Mouse (Mus musculus): ENCODE data around the gene Unc119. TPM values are rescaled to one million over a fixed set of nuclear protein-coding genes. Genes with fewer than 3 reads are reported as not detected.

The Unc119 gene
- total RNA-seq, 1 experiment: 24.5 TPM

DNA sequence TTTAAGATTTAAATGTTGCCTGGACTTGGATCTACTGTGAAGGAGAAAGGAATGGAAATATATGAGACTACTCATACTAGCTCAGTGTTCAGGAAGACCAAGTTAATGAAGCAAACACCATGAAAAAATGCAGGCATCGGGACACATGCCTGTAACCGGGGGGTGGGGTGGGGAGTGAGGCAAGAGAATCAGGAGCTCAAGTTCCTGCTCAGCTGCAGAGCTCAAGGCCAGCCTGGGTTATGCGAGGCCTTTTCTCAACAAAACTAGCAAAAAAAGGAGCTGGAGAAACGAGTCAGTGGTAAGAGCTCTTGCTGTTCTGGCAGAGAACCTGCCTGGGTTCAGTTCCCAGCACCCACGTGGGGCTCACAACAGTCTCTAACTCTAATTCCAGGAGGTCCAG is 9.3 kb upstream of the Unc119 start:
- Histone ChIP-seq H3K4me1 (ENCODE audit: control insufficient read depth in 2 of 2, insufficient read depth in 2 of 2, low read length in 2 of 2, poor library complexity in 1 of 2) (peaks cover 2% of the 10 kb centered on the region in 2 experiments; a peak in 2 of 4 replicates), H3K9ac (ENCODE audit: insufficient read depth, low read depth, low read length, poor library complexity, severe bottlenecking) (no peak overlapping the region), H3K4me3 (ENCODE audit: insufficient read depth in 1 of 2, low read depth in 1 of 2, low read length in 2 of 2, poor library complexity in 1 of 2, severe bottlenecking in 1 of 2) (no peak overlapping the region), H3K9me3 (ENCODE audit: control insufficient read depth, insufficient read depth, low read depth, low read length) (no peaks in the 10 kb centered on the region), H3K27ac (ENCODE audit: insufficient read depth, low read depth, low read length, poor library complexity, severe bottlenecking) (no peak overlapping the region), H3K36me3 (ENCODE audit: control insufficient read depth, insufficient read depth, low read length, poor library complexity, severe bottlenecking) (peaks cover 25% of the 10 kb centered on the region)
- TF ChIP-seq ZC3H11A (IDR thresholded peaks at IDR 0.05; ENCODE audit: borderline replicate concordance, low read depth, low read length) (no peak), CHD2 (IDR thresholded peaks at IDR 0.05; ENCODE audit: low read depth, low read length) (no peak), MAFK (IDR thresholded peaks at IDR 0.05; ENCODE audit: insufficient read depth, low read depth, low read length) (no peak), HCFC1 (IDR thresholded peaks at IDR 0.05; ENCODE audit: borderline replicate concordance, insufficient read depth, low read length) (no peak), ZNF384 (IDR thresholded peaks at IDR 0.05; ENCODE audit: low read depth, low read length) (no peak)
- in situ Hi-C loops (cut with MboI; ENCODE audit: low sequenced_read_pairs in 2 of 2, unreplicated experiment in 2 of 2): no loop called here
- no peak for DNase-seq (ENCODE audit: low read depth, low spot score)

DNA sequence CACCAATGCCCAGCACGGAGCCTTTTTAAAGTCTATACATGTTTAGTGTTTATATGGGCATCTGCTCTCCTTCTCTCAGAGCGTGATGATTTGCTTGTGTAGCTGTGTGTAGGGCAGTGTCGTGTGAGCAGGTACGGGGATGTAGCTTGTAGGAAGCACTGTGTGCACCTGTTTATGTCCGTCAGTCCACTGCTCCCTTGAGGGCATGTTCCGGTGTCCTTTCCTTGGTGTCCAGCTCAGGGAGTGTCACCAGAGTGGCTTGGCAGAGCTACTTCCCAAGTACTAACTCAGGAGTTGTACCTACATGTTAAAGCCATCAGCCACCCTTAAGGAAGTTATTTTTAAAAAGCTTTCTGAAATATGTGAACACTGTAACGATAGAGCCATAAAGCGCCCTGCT is 6.2 kb upstream of the Unc119 start:
- H3K27ac ChIP-seq (ENCODE audit: insufficient read depth, low read depth, low read length, poor library complexity, severe bottlenecking): no peak overlapping the region
- no peaks in the 10 kb centered on the region for H3K9me3 ChIP-seq (ENCODE audit: control insufficient read depth, insufficient read depth, low read depth, low read length)
- no peak overlapping the region for H3K9ac ChIP-seq (ENCODE audit: insufficient read depth, low read depth, low read length, poor library complexity, severe bottlenecking)
- in situ Hi-C loops (cut with MboI; ENCODE audit: low sequenced_read_pairs in 2 of 2, unreplicated experiment in 2 of 2): no loop called here
- TF ChIP-seq CHD2 (IDR thresholded peaks at IDR 0.05; ENCODE audit: low read depth, low read length) (no peak), HCFC1 (IDR thresholded peaks at IDR 0.05; ENCODE audit: borderline replicate concordance, insufficient read depth, low read length) (no peak), MAFK (IDR thresholded peaks at IDR 0.05; ENCODE audit: insufficient read depth, low read depth, low read length) (no peak), ZNF384 (IDR thresholded peaks at IDR 0.05; ENCODE audit: low read depth, low read length) (no peak), ZC3H11A (IDR thresholded peaks at IDR 0.05; ENCODE audit: borderline replicate concordance, low read depth, low read length) (no peak)
- no peak for DNase-seq (ENCODE audit: low read depth, low spot score)
- peaks cover 0 to 4% of the 10 kb centered on the region in 2 experiments; a peak in 1 of 4 replicates for H3K4me1 ChIP-seq (ENCODE audit: control insufficient read depth in 2 of 2, insufficient read depth in 2 of 2, low read length in 2 of 2, poor library complexity in 1 of 2)
- H3K4me3 ChIP-seq (ENCODE audit: insufficient read depth in 1 of 2, low read depth in 1 of 2, low read length in 2 of 2, poor library complexity in 1 of 2, severe bottlenecking in 1 of 2): no peak overlapping the region
- peaks cover 39% of the 10 kb centered on the region for H3K36me3 ChIP-seq (ENCODE audit: control insufficient read depth, insufficient read depth, low read length, poor library complexity, severe bottlenecking)

DNA sequence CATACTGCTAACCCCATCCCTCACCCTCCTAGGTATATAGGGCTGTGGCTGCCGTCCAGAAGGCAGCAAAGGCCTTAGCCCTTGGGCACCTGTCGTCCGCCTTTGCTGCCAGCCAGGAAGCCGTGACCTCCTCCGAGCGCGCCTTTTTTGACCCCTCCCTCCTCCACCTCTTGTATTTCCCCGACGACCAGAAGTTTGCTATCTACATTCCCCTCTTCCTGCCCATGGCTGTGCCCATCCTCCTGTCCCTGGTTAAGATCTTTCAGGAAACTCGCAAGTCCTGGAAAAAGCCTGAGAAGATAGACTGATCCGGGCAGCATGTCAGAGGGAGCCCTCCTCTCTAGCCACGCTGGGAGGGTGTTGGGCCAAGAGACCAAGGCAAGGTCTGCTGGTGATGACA is 1.6 kb upstream of the Unc119 start:
- Histone ChIP-seq H3K9me3 (ENCODE audit: control insufficient read depth, insufficient read depth, low read depth, low read length) (no peaks in the 10 kb centered on the region), H3K4me1 (ENCODE audit: control insufficient read depth in 2 of 2, insufficient read depth in 2 of 2, low read length in 2 of 2, poor library complexity in 1 of 2) (peaks cover 2 to 13% of the 10 kb centered on the region in 2 experiments; a peak in 2 of 4 replicates)
- TF ChIP-seq HCFC1 (IDR thresholded peaks at IDR 0.05; ENCODE audit: borderline replicate concordance, insufficient read depth, low read length): no peak
- no peak for TF ChIP-seq MAFK (IDR thresholded peaks at IDR 0.05; ENCODE audit: insufficient read depth, low read depth, low read length)
- TF ChIP-seq ZC3H11A (IDR thresholded peaks at IDR 0.05; ENCODE audit: borderline replicate concordance, low read depth, low read length): no peak
- no peak for TF ChIP-seq CHD2 (IDR thresholded peaks at IDR 0.05; ENCODE audit: low read depth, low read length)
- no peak for TF ChIP-seq ZNF384 (IDR thresholded peaks at IDR 0.05; ENCODE audit: low read depth, low read length)

DNA sequence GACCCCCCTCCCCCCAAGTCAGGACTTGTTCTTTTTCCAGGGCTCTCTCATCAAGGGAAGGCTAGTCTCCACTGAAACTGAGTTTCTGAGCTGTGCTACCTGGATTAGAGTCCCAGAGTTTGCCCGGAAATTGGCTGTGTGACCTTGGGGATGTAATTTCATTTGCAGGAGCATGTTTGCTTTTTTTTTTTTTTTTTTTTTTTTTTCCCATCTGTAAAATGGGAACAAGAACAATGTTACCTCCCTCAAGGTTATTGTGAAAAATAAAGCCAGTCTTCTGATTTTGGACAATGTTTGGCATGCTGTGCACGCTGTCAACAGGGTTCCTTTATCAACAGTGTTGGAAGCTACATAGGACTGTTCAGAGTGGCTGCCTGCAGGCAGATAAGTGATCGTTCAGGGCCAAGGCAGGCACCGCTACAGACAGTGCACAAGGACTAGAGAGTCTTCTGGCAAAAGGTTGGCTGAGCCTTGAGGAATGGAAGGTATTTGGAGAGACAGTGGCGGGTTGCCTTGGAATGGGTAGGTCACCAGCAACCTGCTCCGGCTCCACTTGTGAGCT is 1.1 kb downstream of the Unc119 start:
- H3K4me3 ChIP-seq (ENCODE audit: insufficient read depth in 1 of 2, low read depth in 1 of 2, low read length in 2 of 2, poor library complexity in 1 of 2, severe bottlenecking in 1 of 2): peak overlapping the region; percentile 76 to 91
- in situ Hi-C loops (cut with MboI; ENCODE audit: low sequenced_read_pairs in 2 of 2, unreplicated experiment in 2 of 2): no loop called here
- no peak for DNase-seq (ENCODE audit: low read depth, low spot score)
- H3K9me3 ChIP-seq (ENCODE audit: control insufficient read depth, insufficient read depth, low read depth, low read length): no peaks in the 10 kb centered on the region
- TF ChIP-seq ZNF384 (IDR thresholded peaks at IDR 0.05; ENCODE audit: low read depth, low read length): peak; percentile 46; the same call in 1 of the 2 replicates
- no peak for TF ChIP-seq HCFC1 (IDR thresholded peaks at IDR 0.05; ENCODE audit: borderline replicate concordance, insufficient read depth, low read length)
- no peak overlapping the region; the same call in 1 of the 2 replicates for H3K9ac ChIP-seq (ENCODE audit: insufficient read depth, low read depth, low read length, poor library complexity, severe bottlenecking)
- H3K4me1 ChIP-seq (ENCODE audit: control insufficient read depth in 2 of 2, insufficient read depth in 2 of 2, low read length in 2 of 2, poor library complexity in 1 of 2): peaks cover 2 to 25% of the 10 kb centered on the region in 2 experiments; a peak in 3 of 4 replicates
- peaks cover 14% of the 10 kb centered on the region; the same call in 1 of the 2 replicates for H3K36me3 ChIP-seq (ENCODE audit: control insufficient read depth, insufficient read depth, low read length, poor library complexity, severe bottlenecking)
- no peak overlapping the region for H3K27ac ChIP-seq (ENCODE audit: insufficient read depth, low read depth, low read length, poor library complexity, severe bottlenecking)

More for the DNA sequence above, 1.6 kb upstream of the Unc119 start:
- H3K36me3 ChIP-seq (ENCODE audit: control insufficient read depth, insufficient read depth, low read length, poor library complexity, severe bottlenecking): peaks cover 23% of the 10 kb centered on the region
- DNase-seq (ENCODE audit: low read depth, low spot score): no peak
- H3K9ac ChIP-seq (ENCODE audit: insufficient read depth, low read depth, low read length, poor library complexity, severe bottlenecking): no peak overlapping the region
- no peak overlapping the region for H3K27ac ChIP-seq (ENCODE audit: insufficient read depth, low read depth, low read length, poor library complexity, severe bottlenecking)
- no peak overlapping the region for H3K4me3 ChIP-seq (ENCODE audit: insufficient read depth in 1 of 2, low read depth in 1 of 2, low read length in 2 of 2, poor library complexity in 1 of 2, severe bottlenecking in 1 of 2)
- in situ Hi-C loops (cut with MboI; ENCODE audit: low sequenced_read_pairs in 2 of 2, unreplicated experiment in 2 of 2): no loop called here

Measured in ES-E14 (cell line).